Mouse (Mus musculus) CD4-positive helper T cell, adult 2 months (primary cell): ENCODE measurements around the gene Idh1.

ENCODE experiments used
- DNase-seq: peaks from one replicate; pipeline ENCODE4 v3.0.0-alpha.2; 2012; ENCODE audit warnings: low read depth, missing footprints, low spot score

Idh1 gene

GRCm38 (mm10) chr1:65113536-65114172 lies 72.6 kb downstream of the Idh1 start:
- DNase-seq, result no peak

- no peak for DNase-seq
Observed at GRCm38 (mm10) chr1:65112807-65113196, 73.5 kb downstream of the Idh1 start.

- peak; percentile 33 for DNase-seq
Observed at GRCm38 (mm10) chr1:65112031-65112806, 74.1 kb downstream of the Idh1 start.

GRCm38 (mm10) chr1:65109756-65110435 lies 76.4 kb downstream of the Idh1 start:
- DNase-seq, result no peak

- DNase-seq, result no peak
Observed at GRCm38 (mm10) chr1:65109196-65109595, 77.1 kb downstream of the Idh1 start.
